Mouse (Mus musculus): ENCODE measurements around the gene Pcyox1.

DNA sequence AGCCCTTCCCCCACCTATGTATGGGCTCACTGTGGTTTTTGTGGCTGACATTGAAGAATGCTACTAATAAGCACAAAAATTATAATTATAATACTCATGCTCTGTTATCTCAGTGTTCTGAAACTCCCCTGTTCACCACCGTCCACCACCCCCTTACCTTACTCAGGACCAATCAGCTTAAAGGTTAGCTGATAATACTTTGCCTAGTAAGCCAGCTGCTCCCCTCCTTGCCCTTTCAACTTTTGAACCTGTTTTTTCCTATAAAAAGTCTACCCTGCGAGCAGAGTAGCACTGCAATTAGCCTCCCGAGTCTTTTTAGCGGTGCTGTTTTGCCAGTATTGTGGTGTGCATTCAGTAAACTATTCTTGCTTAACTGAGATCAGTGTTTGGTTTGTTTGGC lies 12.3 kb downstream of the Pcyox1 start:
- TF ChIP-seq ZNF384 (IDR thresholded peaks at IDR 0.05; ENCODE audit: low read depth, low read length) (no peak), ZC3H11A (IDR thresholded peaks at IDR 0.05; ENCODE audit: borderline replicate concordance, low read depth, low read length) (no peak), CHD2 (IDR thresholded peaks at IDR 0.05; ENCODE audit: low read depth, low read length) (no peak), MAFK (IDR thresholded peaks at IDR 0.05; ENCODE audit: insufficient read depth, low read depth, low read length) (no peak)

All from ES-E14 (cell line).